Mouse (Mus musculus): ENCODE measurements around the gene Ifi44. TPM values are rescaled to one million over a fixed set of nuclear protein-coding genes. Genes with fewer than 3 reads are reported as not detected.

The Ifi44 gene
- polyA plus RNA-seq, 1 experiment from 2014 or later, result 0.53 TPM

Other genes starting within 250 kb of the Ifi44 start
- 0.11 TPM in 1 of 2 replicates, not detected in the other for gene Ifi44l, start 12.9 kb upstream of the Ifi44 start, polyA plus RNA-seq (2014; fragmentation: Nextera tagmentation; extraction: Ambion mirVana)
- 0.80 and 1.1 TPM in 2 replicates for gene Ptgfr, start 87.7 kb upstream of the Ifi44 start, polyA plus RNA-seq (2014; fragmentation: Nextera tagmentation; extraction: Ambion mirVana)

Measured in heart, embryonic 11.5 days (tissue).